Mouse (Mus musculus): Measurements from ENCODE around the gene Agpat1. TPM values are rescaled to one million over a fixed set of nuclear protein-coding genes. Genes with fewer than 3 reads are reported as not detected.
A peak's percentile ranks its signal among the peaks of the same experiment; 100 is the strongest.

The Agpat1 gene
- polyA plus RNA-seq, 1 experiment from 2014 or later = 56.1 TPM

GRCm38 (mm10) chr17:34635671-34636070, 31.6 kb downstream of the Agpat1 start:
- Histone ChIP-seq H3K36me3 (ENCODE audit: insufficient read depth, low read length) (no peaks in the 10 kb centered on the region), H3K9me3 (replicated peaks; ENCODE audit: low read length) (no peaks in the 10 kb centered on the region), H3K9ac (ENCODE audit: low read depth, low read length) (no peak overlapping the region), H3K4me2 (ENCODE audit: low read length) (no peak overlapping the region), H3K27me3 (ENCODE audit: insufficient read depth, low read length) (0 out of 2 replicates have a peak, but pooled peaks cover 6% of the 10 kb centered on the region), H3K4me1 (replicated peaks; ENCODE audit: insufficient read depth, low read length) (peaks cover 19% of the 10 kb centered on the region), H3K4me3 (replicated peaks; ENCODE audit: low read depth, low read length) (no peak overlapping the region), H3K27ac (no peak overlapping the region)
- DNase-seq (ENCODE audit: low spot score) = no peak
- no peak for ATAC-seq (replicated peaks; ENCODE audit: low FRiP score, low read depth)
- 68% methylated on average over 2 of the region's 2 CpGs for WGBS
- no peak for TF ChIP-seq CTCF (IDR thresholded peaks at IDR 0.05; ENCODE audit: low read depth)

GRCm38 (mm10) chr17:34637459-34637858, 33.4 kb downstream of the Agpat1 start:
- DNase-seq (ENCODE audit: low spot score) = no peak

GRCm38 (mm10) chr17:34639461-34640255, 35.6 kb downstream of the Agpat1 start:
- no peak for DNase-seq (ENCODE audit: low spot score)
- WGBS = 73% methylated on average over 7 of the region's 7 CpGs
- ATAC-seq (replicated peaks; ENCODE audit: low FRiP score, low read depth) = no peak
- H3K4me2 ChIP-seq (ENCODE audit: low read length) = no peak overlapping the region
- H3K9ac ChIP-seq (ENCODE audit: low read depth, low read length) = no peak overlapping the region
- no peak for TF ChIP-seq CTCF (IDR thresholded peaks at IDR 0.05; ENCODE audit: low read depth)
- peaks cover 9% of the 10 kb centered on the region; the same call in 1 of the 2 replicates for H3K4me1 ChIP-seq (replicated peaks; ENCODE audit: insufficient read depth, low read length)
- H3K4me3 ChIP-seq (replicated peaks; ENCODE audit: low read depth, low read length) = no peak overlapping the region
- no peaks in the 10 kb centered on the region for H3K9me3 ChIP-seq (replicated peaks; ENCODE audit: low read length)
- no peaks in the 10 kb centered on the region for H3K36me3 ChIP-seq (ENCODE audit: insufficient read depth, low read length)
- no peaks in the 10 kb centered on the region for H3K27me3 ChIP-seq (ENCODE audit: insufficient read depth, low read length)
- no peak overlapping the region for H3K27ac ChIP-seq

More at GRCm38 (mm10) chr17:34637459-34637858, 33.4 kb downstream of the Agpat1 start:
- no peak overlapping the region for H3K4me3 ChIP-seq (replicated peaks; ENCODE audit: low read depth, low read length)
- H3K9ac ChIP-seq (ENCODE audit: low read depth, low read length) = no peak overlapping the region
- no peak for TF ChIP-seq CTCF (IDR thresholded peaks at IDR 0.05; ENCODE audit: low read depth)
- H3K27ac ChIP-seq = no peak overlapping the region
- H3K9me3 ChIP-seq (replicated peaks; ENCODE audit: low read length) = no peaks in the 10 kb centered on the region
- no peaks in the 10 kb centered on the region for H3K27me3 ChIP-seq (ENCODE audit: insufficient read depth, low read length)
- no peaks in the 10 kb centered on the region for H3K36me3 ChIP-seq (ENCODE audit: insufficient read depth, low read length)
- H3K4me1 ChIP-seq (replicated peaks; ENCODE audit: insufficient read depth, low read length) = peaks cover 11% of the 10 kb centered on the region; the same call in 1 of the 2 replicates
- no peak for ATAC-seq (replicated peaks; ENCODE audit: low FRiP score, low read depth)
- no peak overlapping the region for H3K4me2 ChIP-seq (ENCODE audit: low read length)
- 71% methylated on average over 3 of the region's 3 CpGs for WGBS

- H3K36me3 ChIP-seq (ENCODE audit: insufficient read depth, low read length) = no peaks in the 10 kb centered on the region
- ATAC-seq (replicated peaks; ENCODE audit: low FRiP score, low read depth) = peak; percentile 30; the same call in 1 of the 2 replicates
- no peaks in the 10 kb centered on the region for H3K9me3 ChIP-seq (replicated peaks; ENCODE audit: low read length)
- 11% methylated on average over 11 of the region's 11 CpGs for WGBS
- peaks cover 15% of the 10 kb centered on the region for H3K4me1 ChIP-seq (replicated peaks; ENCODE audit: insufficient read depth, low read length)
- H3K9ac ChIP-seq (ENCODE audit: low read depth, low read length) = 0 out of 2 replicates have a peak overlapping the region, but pooled peaks have one; percentile 15
- peak; percentile 83 for DNase-seq (ENCODE audit: low spot score)
- H3K4me3 ChIP-seq (replicated peaks; ENCODE audit: low read depth, low read length) = no peak overlapping the region
- TF ChIP-seq CTCF (IDR thresholded peaks at IDR 0.05; ENCODE audit: low read depth) = peak; percentile 54
- H3K27ac ChIP-seq = peak overlapping the region; percentile 72
- no peak overlapping the region; the same call in 1 of the 2 replicates for H3K4me2 ChIP-seq (ENCODE audit: low read length)
- H3K27me3 ChIP-seq (ENCODE audit: insufficient read depth, low read length) = no peaks in the 10 kb centered on the region
These were observed 36.9 kb downstream of the Agpat1 start for GRCm38 (mm10) chr17:34640778-34641601.

GRCm38 (mm10) chr17:34641945-34642344, 37.9 kb downstream of the Agpat1 start:
- H3K9me3 ChIP-seq (replicated peaks; ENCODE audit: low read length) = no peaks in the 10 kb centered on the region
- no peaks in the 10 kb centered on the region for H3K27me3 ChIP-seq (ENCODE audit: insufficient read depth, low read length)
- H3K36me3 ChIP-seq (ENCODE audit: insufficient read depth, low read length) = no peaks in the 10 kb centered on the region
- no peak for ATAC-seq (replicated peaks; ENCODE audit: low FRiP score, low read depth)
- H3K27ac ChIP-seq = no peak overlapping the region
- 81% methylated on average over 3 of the region's 3 CpGs for WGBS
- DNase-seq (ENCODE audit: low spot score) = no peak
- no peak overlapping the region for H3K4me3 ChIP-seq (replicated peaks; ENCODE audit: low read depth, low read length)
- no peak overlapping the region for H3K4me2 ChIP-seq (ENCODE audit: low read length)
- no peak for TF ChIP-seq CTCF (IDR thresholded peaks at IDR 0.05; ENCODE audit: low read depth)
- H3K4me1 ChIP-seq (replicated peaks; ENCODE audit: insufficient read depth, low read length) = peaks cover 15% of the 10 kb centered on the region
- no peak overlapping the region for H3K9ac ChIP-seq (ENCODE audit: low read depth, low read length)

GRCm38 (mm10) chr17:34643379-34643778, 39.3 kb downstream of the Agpat1 start:
- no peak overlapping the region for H3K9ac ChIP-seq (ENCODE audit: low read depth, low read length)
- ATAC-seq (replicated peaks; ENCODE audit: low FRiP score, low read depth) (no peak), DNase-seq (ENCODE audit: low spot score) (no peak)
- peaks cover 24% of the 10 kb centered on the region for H3K4me1 ChIP-seq (replicated peaks; ENCODE audit: insufficient read depth, low read length)
- H3K9me3 ChIP-seq (replicated peaks; ENCODE audit: low read length) = no peaks in the 10 kb centered on the region
- no peak for TF ChIP-seq CTCF (IDR thresholded peaks at IDR 0.05; ENCODE audit: low read depth)
- no peak overlapping the region for H3K4me2 ChIP-seq (ENCODE audit: low read length)
- no peak overlapping the region for H3K27ac ChIP-seq
- no peaks in the 10 kb centered on the region for H3K27me3 ChIP-seq (ENCODE audit: insufficient read depth, low read length)
- H3K4me3 ChIP-seq (replicated peaks; ENCODE audit: low read depth, low read length) = no peak overlapping the region
- WGBS = 84% methylated on average over 4 of the region's 4 CpGs
- H3K36me3 ChIP-seq (ENCODE audit: insufficient read depth, low read length) = no peaks in the 10 kb centered on the region

All from kidney, postnatal 0 days (tissue).